Comparison of ENCODE assay signal across 9 mouse cellular contexts in the genomic region with DNA sequence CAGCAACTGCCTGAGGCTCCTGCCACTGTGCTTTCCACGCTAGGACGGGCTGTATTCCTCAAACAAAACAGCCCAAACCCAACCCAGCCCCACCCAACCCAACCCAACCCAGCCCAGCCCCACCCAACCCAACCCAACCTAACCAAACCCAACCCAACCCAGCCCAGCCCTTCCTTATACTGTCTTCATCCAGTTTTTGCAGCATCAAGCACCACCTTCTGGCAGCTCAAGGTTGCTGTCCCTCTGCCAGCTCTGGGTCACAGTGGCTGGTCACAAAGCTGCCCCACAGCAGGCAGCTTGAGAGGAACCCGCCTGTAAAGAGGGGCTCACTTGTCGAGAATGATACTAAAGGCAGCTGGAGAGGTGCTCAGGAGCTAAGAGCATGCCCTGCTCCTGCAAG. TPM values are rescaled to one million over a fixed set of nuclear protein-coding genes. Genes with fewer than 3 reads are reported as not detected.
DNase-seq lines count a peak whose midpoint lies in the region; ATAC-seq lines count a peak whose summit lies in the region.
"Had no signal": no experiment of that assay in that cellular context is flagged by ENCODE, and none has a peak within 500 bp of the region (broad histone marks: within the 10 kb centered on the region; RNA-seq: fewer than 3 reads in every experiment).

No protein-coding gene starts in this region.

- WGBS in liver, embryonic 12.5 days (ENCODE audit: insufficient replicate concordance), result 68% methylated on average over 4 of the region's 4 CpGs
- 94% methylated on average over 4 of the region's 4 CpGs for WGBS in hindbrain, embryonic 12.5 days

- H3K4me1 ChIP-seq in liver, embryonic 12.5 days, result peaks cover 25% of the 10 kb centered on the region
- peaks cover 7% of the 10 kb centered on the region for H3K4me1 ChIP-seq in hindbrain, embryonic 12.5 days

- H3K4me2 ChIP-seq in liver, embryonic 12.5 days, result peak overlapping the region; percentile 45
- H3K4me2 ChIP-seq in hindbrain, embryonic 12.5 days (replicated peaks), result no peak overlapping the region

- H3K4me3 ChIP-seq in liver, embryonic 12.5 days, result no peak overlapping the region
- H3K4me3 ChIP-seq in hindbrain, embryonic 12.5 days, result no peak overlapping the region

- peaks cover 96% of the 10 kb centered on the region for H3K36me3 ChIP-seq in liver, embryonic 12.5 days
- H3K36me3 ChIP-seq in hindbrain, embryonic 12.5 days, result peaks cover 94% of the 10 kb centered on the region

- no peak overlapping the region for H3K9ac ChIP-seq in liver, embryonic 12.5 days
- H3K9ac ChIP-seq in hindbrain, embryonic 12.5 days, result no peak overlapping the region

- peak; percentile 36 to 37 for DNase-seq in heart, adult 18-20 months
- DNase-seq in heart, adult 8-10 months (ENCODE audit: low spot score), result no peak
- DNase-seq in CD4-positive helper T cell, adult 2 months (ENCODE audit: low read depth, low spot score), result peak; percentile 24
- peak; percentile 46 for DNase-seq in cerebellum, adult 8-10 months
- no peak for DNase-seq in thymus, postnatal 25 days
- DNase-seq in left cerebral cortex, adult 8-10 months (ENCODE audit: low spot score in 2 of 2), result no peak

- H3K27ac ChIP-seq in liver, embryonic 12.5 days, result no peak overlapping the region
- H3K27ac ChIP-seq in hindbrain, embryonic 12.5 days, result no peak overlapping the region

- H3K27me3 ChIP-seq in liver, embryonic 12.5 days (replicated peaks), result no peaks in the 10 kb centered on the region
- H3K27me3 ChIP-seq in hindbrain, embryonic 12.5 days, result no peaks in the 10 kb centered on the region

- H3K9me3 ChIP-seq in liver, embryonic 12.5 days (replicated peaks), result no peaks in the 10 kb centered on the region
- no peaks in the 10 kb centered on the region for H3K9me3 ChIP-seq in hindbrain, embryonic 12.5 days (replicated peaks)
- H3K9me3 ChIP-seq: G1E had no signal

- peak; percentile 80 for ATAC-seq in liver, embryonic 12.5 days
- no peak for ATAC-seq in hindbrain, embryonic 12.5 days (ENCODE audit: low FRiP score)

RNA-seq across cellular contexts. Expression of gene Dync1li2, which starts 8.6 kb away (rescaled TPM):
- 10 to 100 TPM; 89.0 to 94.5 TPM for total RNA-seq in heart, adult 18-20 months (2021)
- 100 to 1,000 TPM in 2 of 4 experiments, 10 to 100 TPM in 2; 80.4 to 113 (median 96.5) TPM for total RNA-seq in heart, adult 8-10 months (2022)
- 22.8 and 25.2 TPM in 2 replicates for polyA plus RNA-seq in liver, embryonic 12.5 days (2016; fragmentation: Nextera tagmentation; extraction: Ambion mirVana)
- 100 to 1,000 TPM; 254 to 332 (median 270) TPM for total RNA-seq in left cerebral cortex, adult 8-10 months (2022)
- 131 and 135 TPM in 2 replicates for polyA plus RNA-seq in hindbrain, embryonic 12.5 days (2016; fragmentation: Nextera tagmentation; extraction: Ambion mirVana)

RNA-seq across cellular contexts. Expression of gene Cmtm4, which starts 38.7 kb away (rescaled TPM):
- total RNA-seq in heart, adult 18-20 months (2021), result 10 to 100 TPM; 11.3 to 12.8 TPM
- total RNA-seq in heart, adult 8-10 months (2022), result 10 to 100 TPM; 10.7 to 11.8 (median 11.0) TPM
- polyA plus RNA-seq in liver, embryonic 12.5 days (2016; fragmentation: Nextera tagmentation; extraction: Ambion mirVana), result 0.67 and 0.68 TPM in 2 replicates
- 10 to 100 TPM; 73.0 to 80.9 (median 75.9) TPM for total RNA-seq in left cerebral cortex, adult 8-10 months (2022)
- 2.3 and 2.4 TPM in 2 replicates for polyA plus RNA-seq in hindbrain, embryonic 12.5 days (2016; fragmentation: Nextera tagmentation; extraction: Ambion mirVana)
- polyA plus RNA-seq: G1E had no signal

Comparison
In these comparisons a context has a peak if more than half of its experiments do, and no peak if none do; other contexts are left out.
1. DNase-seq: peak in heart, adult 18-20 months (2 of 2), CD4-positive helper T cell, adult 2 months (single experiment) and cerebellum, adult 8-10 months (single experiment); none in heart, adult 8-10 months (single experiment), thymus, postnatal 25 days (single experiment) and left cerebral cortex, adult 8-10 months (0 of 2).
2. RNA of gene Cmtm4, which starts 38.7 kb away (total RNA-seq): 73.0 to 80.9 TPM in left cerebral cortex, adult 8-10 months; 11.3 to 12.8 TPM in heart, adult 18-20 months and 10.7 to 11.8 TPM in heart, adult 8-10 months; every median in the first group is over 4 times any median in the second.